Mouse (Mus musculus): ENCODE results near the gene Gpatch8. TPM values are rescaled to one million over a fixed set of nuclear protein-coding genes. Genes with fewer than 3 reads are reported as not detected.
A peak's percentile ranks its signal among the peaks of the same experiment; 100 is the strongest.

Gpatch8 gene
- polyA plus RNA-seq, 1 experiment, result 9.0 TPM

DNA sequence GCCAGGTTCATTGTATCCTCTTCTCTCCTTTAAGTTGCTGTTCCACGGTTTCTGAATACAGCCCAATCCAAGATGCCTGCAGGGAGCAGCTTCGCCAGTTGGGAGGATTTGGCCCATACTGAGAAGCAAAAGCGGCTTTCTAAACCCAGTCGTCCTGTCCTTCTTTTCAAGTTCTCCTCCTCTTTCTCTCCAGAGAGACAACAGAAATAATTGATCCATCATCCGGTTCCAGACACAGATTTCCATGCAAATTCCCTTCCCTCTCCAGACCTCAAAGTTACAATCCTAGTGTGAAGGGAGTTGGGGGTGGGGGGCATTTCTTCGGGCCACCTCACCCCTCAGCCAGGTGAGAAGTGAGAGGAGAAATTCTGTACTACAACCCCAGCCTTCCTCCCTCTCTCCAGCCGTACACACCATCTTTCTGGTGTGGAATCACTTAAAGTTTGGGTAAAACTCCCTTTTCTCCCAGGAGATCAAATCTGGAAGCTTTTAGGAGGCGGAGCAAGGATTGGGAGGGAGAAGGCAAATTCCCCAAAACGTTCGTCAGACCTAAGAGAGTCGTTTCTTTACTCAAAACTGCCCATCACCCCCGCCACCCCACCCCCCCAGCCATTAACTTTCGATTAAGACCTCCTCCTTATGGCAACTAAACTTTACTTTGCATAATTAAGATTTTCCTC, 46.8 kb upstream of the Gpatch8 start:
- H3K4me2 ChIP-seq (ENCODE audit: low read depth), result peak overlapping the region; percentile 95
- H3K4me3 ChIP-seq, result peak overlapping the region; percentile 38
- H3K27me3 ChIP-seq (ENCODE audit: control insufficient read depth, insufficient read depth, insufficient read length), result no peaks in the 10 kb centered on the region
- peaks cover 29% of the 10 kb centered on the region for H3K79me2 ChIP-seq (ENCODE audit: control insufficient read depth, insufficient read depth)
- no peak overlapping the region for H3ac ChIP-seq (ENCODE audit: control insufficient read depth, insufficient read length)
- no peak for TF ChIP-seq USF1 (IDR thresholded peaks at IDR 0.05; ENCODE audit: low read depth)
- TF ChIP-seq POLR2AphosphoS2 (IDR thresholded peaks at IDR 0.05; ENCODE audit: insufficient read length, low read depth), result no peak
- TF ChIP-seq MYOD1 (IDR thresholded peaks at IDR 0.05; ENCODE audit: control insufficient read depth in 1 of 3, insufficient read length in 2 of 3, low read depth in 2 of 3), result no peak
- no peak for TF ChIP-seq MYOG (IDR thresholded peaks at IDR 0.05; ENCODE audit: control insufficient read depth in 1 of 3, insufficient read depth in 1 of 3, insufficient read length in 2 of 3, low read depth in 2 of 3)
- TF ChIP-seq SRF (IDR thresholded peaks at IDR 0.05; ENCODE audit: control insufficient read depth, insufficient read length, low read depth), result no peak
- TF ChIP-seq REST (IDR thresholded peaks at IDR 0.05; ENCODE audit: insufficient read depth, insufficient read length), result no peak
- no peak for TF ChIP-seq TCF12 (IDR thresholded peaks at IDR 0.05; ENCODE audit: insufficient read depth, poor library complexity, severe bottlenecking)
- no peak for TF ChIP-seq CEBPB (IDR thresholded peaks at IDR 0.05; ENCODE audit: insufficient read depth, poor library complexity, severe bottlenecking)
- TF ChIP-seq MAX (IDR thresholded peaks at IDR 0.05; ENCODE audit: low read depth), result no peak
- TF ChIP-seq POLR2A (IDR thresholded peaks at IDR 0.05; ENCODE audit: insufficient read length, low read depth), result no peak
- TF ChIP-seq TCF3 (IDR thresholded peaks at IDR 0.05; ENCODE audit: insufficient read length, low read depth), result no peak
- no peak for TF ChIP-seq E2F4 (IDR thresholded peaks at IDR 0.05; ENCODE audit: insufficient read depth)
- no peaks in the 10 kb centered on the region for H3K36me3 ChIP-seq (ENCODE audit: control insufficient read depth, insufficient read depth)

DNA sequence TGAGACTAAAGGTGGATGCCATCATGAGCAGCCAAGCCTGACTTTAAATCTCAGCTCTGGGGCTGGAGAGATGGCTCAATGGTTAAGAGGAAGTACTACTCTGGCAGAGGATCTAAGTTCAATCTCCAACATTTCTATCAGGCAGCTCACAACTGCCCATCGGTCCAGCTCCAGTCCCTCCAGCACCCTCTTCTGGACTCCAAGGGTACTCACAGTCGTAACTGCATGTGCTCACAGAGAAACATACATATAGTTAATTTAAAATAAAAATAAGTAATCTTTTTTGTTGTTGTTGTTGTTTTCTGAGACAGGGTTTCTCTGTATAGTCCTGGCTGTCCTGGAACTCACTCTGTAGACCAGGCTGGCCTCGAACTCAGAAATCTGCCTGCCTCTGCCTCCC, 43.7 kb upstream of the Gpatch8 start:
- H3K4me3 ChIP-seq, result no peak overlapping the region
- no peak for TF ChIP-seq POLR2A (IDR thresholded peaks at IDR 0.05; ENCODE audit: insufficient read length, low read depth)
- TF ChIP-seq REST (IDR thresholded peaks at IDR 0.05; ENCODE audit: insufficient read depth, insufficient read length), result no peak
- no peak for TF ChIP-seq SRF (IDR thresholded peaks at IDR 0.05; ENCODE audit: control insufficient read depth, insufficient read length, low read depth)
- no peak for TF ChIP-seq MAX (IDR thresholded peaks at IDR 0.05; ENCODE audit: low read depth)
- TF ChIP-seq USF1 (IDR thresholded peaks at IDR 0.05; ENCODE audit: low read depth), result no peak
- no peak for TF ChIP-seq MYOD1 (IDR thresholded peaks at IDR 0.05; ENCODE audit: control insufficient read depth in 1 of 3, insufficient read length in 2 of 3, low read depth in 2 of 3)
- TF ChIP-seq MYOG (IDR thresholded peaks at IDR 0.05; ENCODE audit: control insufficient read depth in 1 of 3, insufficient read depth in 1 of 3, insufficient read length in 2 of 3, low read depth in 2 of 3), result no peak
- TF ChIP-seq TCF12 (IDR thresholded peaks at IDR 0.05; ENCODE audit: insufficient read depth, poor library complexity, severe bottlenecking), result no peak
- no peak for TF ChIP-seq CEBPB (IDR thresholded peaks at IDR 0.05; ENCODE audit: insufficient read depth, poor library complexity, severe bottlenecking)
- TF ChIP-seq TCF3 (IDR thresholded peaks at IDR 0.05; ENCODE audit: insufficient read length, low read depth), result no peak
- TF ChIP-seq POLR2AphosphoS2 (IDR thresholded peaks at IDR 0.05; ENCODE audit: insufficient read length, low read depth), result no peak
- H3K36me3 ChIP-seq (ENCODE audit: control insufficient read depth, insufficient read depth), result no peaks in the 10 kb centered on the region
- H3K27me3 ChIP-seq (ENCODE audit: control insufficient read depth, insufficient read depth, insufficient read length), result no peaks in the 10 kb centered on the region
- no peak overlapping the region for H3K4me2 ChIP-seq (ENCODE audit: low read depth)
- H3K79me2 ChIP-seq (ENCODE audit: control insufficient read depth, insufficient read depth), result peaks cover 3% of the 10 kb centered on the region
- no peak overlapping the region for H3ac ChIP-seq (ENCODE audit: control insufficient read depth, insufficient read length)

DNA sequence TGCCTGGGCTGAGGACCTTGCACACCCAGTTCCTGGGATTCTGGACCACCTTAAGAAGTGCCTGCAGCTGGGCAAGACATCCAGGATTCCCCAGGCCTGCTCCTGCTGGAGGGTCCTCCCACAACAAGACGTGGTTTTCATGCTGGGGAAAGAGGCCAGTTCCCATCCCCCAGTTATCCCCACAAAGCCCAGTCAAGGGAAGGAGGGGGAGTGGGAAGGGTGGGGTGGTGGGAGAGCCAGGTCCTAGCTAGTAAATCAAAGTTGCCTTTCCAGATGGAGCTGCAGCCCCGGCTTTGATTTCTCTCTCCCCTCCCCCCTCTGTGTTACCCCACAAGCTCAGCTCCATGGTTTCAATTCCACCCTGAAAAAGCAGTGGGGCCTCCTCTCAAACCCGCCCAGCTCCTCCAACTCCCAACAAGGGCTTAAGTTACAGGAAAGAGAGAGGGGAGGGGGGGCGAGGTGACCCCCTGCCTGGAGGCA, 39.2 kb upstream of the Gpatch8 start:
- Histone ChIP-seq H3ac (ENCODE audit: control insufficient read depth, insufficient read length) (no peak overlapping the region), H3K27me3 (ENCODE audit: control insufficient read depth, insufficient read depth, insufficient read length) (no peaks in the 10 kb centered on the region), H3K4me2 (ENCODE audit: low read depth) (no peak overlapping the region), H3K4me3 (no peak overlapping the region), H3K36me3 (ENCODE audit: control insufficient read depth, insufficient read depth) (no peaks in the 10 kb centered on the region), H3K79me2 (ENCODE audit: control insufficient read depth, insufficient read depth) (no peaks in the 10 kb centered on the region)
- no peak for TF ChIP-seq MAX (IDR thresholded peaks at IDR 0.05; ENCODE audit: low read depth)
- TF ChIP-seq SRF (IDR thresholded peaks at IDR 0.05; ENCODE audit: control insufficient read depth, insufficient read length, low read depth), result no peak
- no peak for TF ChIP-seq TCF3 (IDR thresholded peaks at IDR 0.05; ENCODE audit: insufficient read length, low read depth)
- no peak for TF ChIP-seq REST (IDR thresholded peaks at IDR 0.05; ENCODE audit: insufficient read depth, insufficient read length)
- no peak for TF ChIP-seq MYOD1 (IDR thresholded peaks at IDR 0.05; ENCODE audit: control insufficient read depth in 1 of 3, insufficient read length in 2 of 3, low read depth in 2 of 3)
- no peak for TF ChIP-seq E2F4 (IDR thresholded peaks at IDR 0.05; ENCODE audit: insufficient read depth)
- TF ChIP-seq CEBPB (IDR thresholded peaks at IDR 0.05; ENCODE audit: insufficient read depth, poor library complexity, severe bottlenecking), result no peak

DNA sequence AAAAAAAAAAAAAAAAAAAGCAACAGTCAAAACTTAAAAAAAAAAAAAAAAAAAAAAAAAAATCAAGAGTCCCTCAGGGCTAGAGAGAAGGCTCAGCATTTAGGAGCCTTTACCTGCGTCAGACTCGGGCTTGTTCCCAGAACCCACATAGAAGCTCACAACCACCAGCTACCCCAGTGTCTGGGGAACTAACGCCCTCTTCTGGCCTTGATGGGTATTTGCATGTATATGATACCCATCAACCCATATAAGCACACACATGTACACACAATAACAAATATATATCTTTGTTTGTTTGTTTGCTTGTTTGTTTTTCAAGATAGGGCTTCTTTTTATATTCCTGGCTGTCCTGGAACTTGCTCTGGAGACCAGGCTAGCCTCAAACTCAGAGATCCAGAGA, 31.4 kb upstream of the Gpatch8 start:
- no peak overlapping the region for H3K4me2 ChIP-seq (ENCODE audit: low read depth)
- H3ac ChIP-seq (ENCODE audit: control insufficient read depth, insufficient read length), result no peak overlapping the region
- no peaks in the 10 kb centered on the region for H3K27me3 ChIP-seq (ENCODE audit: control insufficient read depth, insufficient read depth, insufficient read length)
- no peak overlapping the region for H3K4me3 ChIP-seq
- no peak for TF ChIP-seq CEBPB (IDR thresholded peaks at IDR 0.05; ENCODE audit: insufficient read depth, poor library complexity, severe bottlenecking)
- no peak for TF ChIP-seq TCF3 (IDR thresholded peaks at IDR 0.05; ENCODE audit: insufficient read length, low read depth)
- no peak for TF ChIP-seq MYOD1 (IDR thresholded peaks at IDR 0.05; ENCODE audit: control insufficient read depth in 1 of 3, insufficient read length in 2 of 3, low read depth in 2 of 3)
- no peak for TF ChIP-seq POLR2AphosphoS2 (IDR thresholded peaks at IDR 0.05; ENCODE audit: insufficient read length, low read depth)
- TF ChIP-seq POLR2A (IDR thresholded peaks at IDR 0.05; ENCODE audit: insufficient read length, low read depth), result no peak
- no peak for TF ChIP-seq MAX (IDR thresholded peaks at IDR 0.05; ENCODE audit: low read depth)
- no peak for TF ChIP-seq REST (IDR thresholded peaks at IDR 0.05; ENCODE audit: insufficient read depth, insufficient read length)
- no peak for TF ChIP-seq TCF12 (IDR thresholded peaks at IDR 0.05; ENCODE audit: insufficient read depth, poor library complexity, severe bottlenecking)
- no peak for TF ChIP-seq E2F4 (IDR thresholded peaks at IDR 0.05; ENCODE audit: insufficient read depth)
- TF ChIP-seq USF1 (IDR thresholded peaks at IDR 0.05; ENCODE audit: low read depth), result no peak
- TF ChIP-seq MYOG (IDR thresholded peaks at IDR 0.05; ENCODE audit: control insufficient read depth in 1 of 3, insufficient read depth in 1 of 3, insufficient read length in 2 of 3, low read depth in 2 of 3), result no peak
- no peak for TF ChIP-seq SRF (IDR thresholded peaks at IDR 0.05; ENCODE audit: control insufficient read depth, insufficient read length, low read depth)
- H3K79me2 ChIP-seq (ENCODE audit: control insufficient read depth, insufficient read depth), result no peaks in the 10 kb centered on the region
- H3K36me3 ChIP-seq (ENCODE audit: control insufficient read depth, insufficient read depth), result no peaks in the 10 kb centered on the region

Measured in myocyte (in vitro differentiated cells).